Mouse (Mus musculus) liver, adult 2 months (tissue): ENCODE results near the gene Smim14.

Experiments
- CTCF ChIP-seq: fragments of 200-500 bp; IDR thresholded peaks from 2 replicates; pipeline ENCODE4 v1.5.1; 2011; ENCODE audit warnings: low read depth, low read length, control low read depth
- POLR2A ChIP-seq: fragments of 200-500 bp; IDR thresholded peaks from 2 replicates; pipeline ENCODE4 v1.6.1; 2011; ENCODE audit warnings: low read length, control low read depth; ENCODE audit not compliant: insufficient read depth; ENCODE audit errors: extremely low read depth

DNA sequence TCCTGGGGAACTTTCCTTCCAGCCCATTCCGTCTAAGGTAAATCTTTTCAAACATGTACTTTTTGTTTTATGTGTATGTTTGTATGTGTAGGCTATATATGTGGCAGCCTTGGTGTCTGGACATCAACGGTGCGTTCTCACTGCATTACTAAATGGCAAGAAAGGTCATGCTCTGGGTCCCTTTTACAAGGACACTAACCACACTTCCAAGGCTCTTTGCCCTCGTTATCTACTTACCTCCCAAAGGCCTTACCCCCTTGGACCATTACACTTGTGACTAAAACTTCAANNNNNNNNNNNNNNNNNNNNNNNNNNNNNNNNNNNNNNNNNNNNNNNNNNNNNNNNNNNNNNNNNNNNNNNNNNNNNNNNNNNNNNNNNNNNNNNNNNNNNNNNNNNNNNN is 54.0 kb downstream of the Smim14 start:
- TF ChIP-seq CTCF (no peak), POLR2A (no peak)
